Mouse (Mus musculus): ENCODE measurements around the gene Gm5485.

Gene Gm5485

GRCm38 (mm10) chr16:48412246-48412645 is at the start of gene Gm5485:
Gene Gm5485 (minus strand): TSS chr16:48412416.
- no peak for DNase-seq (ENCODE audit: low spot score in 2 of 2)

GRCm38 (mm10) chr16:48453264-48453663 is 41.0 kb upstream of the Gm5485 start:
- no peak for DNase-seq (ENCODE audit: low spot score in 2 of 2)

- no peak for DNase-seq (ENCODE audit: low spot score in 2 of 2)
Measured at GRCm38 (mm10) chr16:48446161-48446925, 34.1 kb upstream of the Gm5485 start.

GRCm38 (mm10) chr16:48444589-48444988 is 32.4 kb upstream of the Gm5485 start:
- no peak for DNase-seq (ENCODE audit: low spot score in 2 of 2)

- peak in 1 of 2 experiments; percentile 31 for DNase-seq (ENCODE audit: low spot score in 2 of 2)
Measured at GRCm38 (mm10) chr16:48437476-48437875, 25.3 kb upstream of the Gm5485 start.

- DNase-seq (ENCODE audit: low spot score in 2 of 2), result no peak
Measured at GRCm38 (mm10) chr16:48435454-48435853, 23.2 kb upstream of the Gm5485 start.

GRCm38 (mm10) chr16:48431027-48431426 is 18.8 kb upstream of the Gm5485 start, which contains the start of gene Morc1:
Gene Morc1 (plus strand): TSS chr16:48431237.
- no peak for DNase-seq (ENCODE audit: low spot score in 2 of 2)

GRCm38 (mm10) chr16:48429427-48429826 is 17.2 kb upstream of the Gm5485 start:
- DNase-seq (ENCODE audit: low spot score in 2 of 2), result no peak

- no peak for DNase-seq (ENCODE audit: low spot score in 2 of 2)
Measured at GRCm38 (mm10) chr16:48424069-48424468, 11.9 kb upstream of the Gm5485 start.

GRCm38 (mm10) chr16:48422501-48422900 is 10.3 kb upstream of the Gm5485 start:
- DNase-seq (ENCODE audit: low spot score in 2 of 2), result no peak

- no peak for DNase-seq (ENCODE audit: low spot score in 2 of 2)
Measured at GRCm38 (mm10) chr16:48419035-48419434, 6.8 kb upstream of the Gm5485 start.

GRCm38 (mm10) chr16:48418557-48418956 is 6.3 kb upstream of the Gm5485 start:
- DNase-seq (ENCODE audit: low spot score in 2 of 2), result no peak

- DNase-seq (ENCODE audit: low spot score in 2 of 2), result no peak
Measured at GRCm38 (mm10) chr16:48410125-48410524, 2.1 kb downstream of the Gm5485 start.

- DNase-seq (ENCODE audit: low spot score in 2 of 2), result peak in 1 of 2 experiments; percentile 19
Measured at GRCm38 (mm10) chr16:48409580-48409979, 2.6 kb downstream of the Gm5485 start.

- DNase-seq (ENCODE audit: low spot score in 2 of 2), result no peak
Measured at GRCm38 (mm10) chr16:48405674-48406403, 6.4 kb downstream of the Gm5485 start.

- DNase-seq (ENCODE audit: low spot score in 2 of 2), result no peak
Measured at GRCm38 (mm10) chr16:48404009-48404408, 8.2 kb downstream of the Gm5485 start.

GRCm38 (mm10) chr16:48403423-48403822 is 8.8 kb downstream of the Gm5485 start:
- DNase-seq (ENCODE audit: low spot score in 2 of 2), result no peak

- no peak for DNase-seq (ENCODE audit: low spot score in 2 of 2)
Measured at GRCm38 (mm10) chr16:48402963-48403362, 9.3 kb downstream of the Gm5485 start.

- no peak for DNase-seq (ENCODE audit: low spot score in 2 of 2)
Measured at GRCm38 (mm10) chr16:48395278-48395677, 16.9 kb downstream of the Gm5485 start.

- no peak for DNase-seq (ENCODE audit: low spot score in 2 of 2)
Measured at GRCm38 (mm10) chr16:48386982-48387381, 25.2 kb downstream of the Gm5485 start.

- no peak for DNase-seq (ENCODE audit: low spot score in 2 of 2)
Measured at GRCm38 (mm10) chr16:48383582-48384257, 28.5 kb downstream of the Gm5485 start.
